Mouse (Mus musculus) 416B (cell line): Measurements from ENCODE around the gene Rasa2.

Experiments used
- DNase-seq: peaks from one replicate; pipeline ENCODE4 v3.0.0; 2011; ENCODE audit warnings: low read depth

Gene Rasa2

DNA sequence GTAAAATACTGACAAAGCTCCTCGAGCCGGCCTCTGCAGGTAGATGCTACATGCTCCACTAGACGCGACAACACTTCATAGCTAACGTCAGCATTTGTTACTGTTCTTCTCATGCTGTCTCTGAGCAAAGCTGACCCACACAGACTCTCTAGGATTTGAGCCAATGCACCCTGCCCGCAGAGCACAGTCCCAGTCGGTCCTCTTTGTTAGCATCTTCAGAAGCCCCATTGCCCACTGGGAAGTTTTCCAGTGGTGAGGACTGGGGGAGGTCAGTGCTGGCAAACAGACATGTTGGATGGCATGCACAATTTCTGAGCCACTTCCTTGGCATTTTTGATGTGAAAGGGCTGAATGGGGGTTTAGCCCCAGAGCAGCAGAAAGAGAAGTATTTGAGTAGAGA is 8.0 kb upstream of the Rasa2 start:
- no peak for DNase-seq

DNA sequence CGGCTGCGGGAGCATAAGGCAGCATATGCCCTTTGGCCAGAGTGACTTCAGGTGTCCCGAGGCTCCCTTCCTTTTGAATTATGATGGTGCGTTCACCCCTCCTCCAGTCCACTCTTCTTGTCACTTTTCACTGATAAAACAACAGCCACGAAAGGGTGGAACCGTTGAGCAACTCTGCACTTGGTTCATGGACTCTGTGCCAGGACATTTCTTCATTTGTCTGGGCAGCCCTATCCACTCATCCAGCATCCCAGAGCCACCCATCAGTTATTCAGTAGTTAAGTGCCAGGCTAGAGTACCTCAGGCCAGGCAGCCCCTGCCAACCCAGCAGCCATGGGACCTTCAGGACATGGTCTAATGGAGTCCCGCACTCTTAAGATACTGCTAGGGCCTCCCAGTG is 7.1 kb upstream of the Rasa2 start:
- no peak for DNase-seq

DNA sequence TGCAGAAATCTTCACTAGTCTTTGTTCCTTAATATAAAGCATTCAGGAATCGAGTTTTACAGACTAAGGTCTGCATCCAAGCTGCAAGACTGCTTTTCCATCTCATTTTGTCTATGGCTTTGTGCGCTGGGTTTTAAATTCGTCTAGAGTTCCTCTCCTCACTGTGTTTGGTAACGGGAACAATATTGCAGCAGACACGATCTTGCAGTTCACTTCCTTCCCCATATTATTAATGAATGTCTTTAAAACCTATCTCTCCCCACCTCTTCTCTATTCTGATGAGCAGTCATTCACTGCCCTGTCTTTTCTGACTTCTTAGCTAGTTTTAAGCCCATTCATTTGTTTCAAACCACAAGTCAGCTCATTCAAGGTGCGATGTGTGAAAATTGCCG is 5.7 kb upstream of the Rasa2 start:
- DNase-seq, result peak; percentile 60

DNA sequence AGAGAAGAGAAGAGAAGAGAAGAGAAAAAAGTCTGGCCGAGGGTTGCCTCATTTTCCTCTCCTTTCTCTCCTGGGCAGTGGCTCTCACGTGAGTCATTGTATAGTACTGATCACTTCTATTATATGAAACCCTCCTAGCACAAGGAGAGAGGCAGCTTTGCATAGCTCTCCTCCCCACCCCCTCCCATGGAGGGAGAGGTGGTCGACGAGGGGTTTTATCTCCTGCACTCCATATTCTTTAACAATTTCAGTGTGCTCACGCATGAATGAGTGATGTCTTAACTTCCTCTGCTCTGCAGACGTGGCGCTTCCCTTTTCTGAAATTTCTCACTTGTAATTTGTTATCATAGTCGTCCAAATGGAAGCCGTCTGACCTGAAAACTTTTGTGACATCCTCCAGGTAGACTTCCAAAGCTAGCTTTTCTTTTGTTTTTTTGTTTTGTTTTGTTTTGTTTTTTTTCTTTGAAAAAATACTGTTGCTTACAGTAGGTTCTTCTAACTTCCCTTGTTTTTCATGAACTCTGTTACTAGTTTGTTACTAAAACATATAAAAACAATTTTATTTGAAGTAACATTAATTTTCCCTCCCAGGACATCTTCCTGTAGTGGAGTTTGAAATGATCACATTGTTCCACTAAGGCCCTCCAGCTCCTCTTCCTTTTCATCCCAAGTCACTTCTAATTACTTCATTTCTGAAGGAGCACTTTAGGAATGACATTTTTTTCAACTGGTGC is 5.2 kb upstream of the Rasa2 start:
- DNase-seq, result peak; percentile 65

DNA sequence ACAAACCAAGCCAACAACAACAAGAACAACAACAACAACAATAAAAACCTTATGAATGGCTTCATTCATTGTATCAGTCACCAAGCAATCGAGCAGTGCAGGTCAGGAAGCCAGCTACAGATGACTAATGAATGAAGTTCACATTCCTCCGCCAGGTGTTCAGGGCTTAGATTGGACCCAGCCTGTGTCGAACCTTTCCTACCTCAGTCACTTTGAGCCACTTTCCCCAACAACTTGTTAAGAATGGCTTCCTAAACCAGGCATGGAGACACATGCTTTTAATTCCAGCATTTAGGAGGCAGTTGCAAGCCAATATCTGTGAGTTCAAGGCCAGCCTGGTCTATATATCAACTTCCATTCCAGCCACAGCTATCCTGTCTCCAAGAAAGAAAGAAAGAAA is 4.5 kb upstream of the Rasa2 start:
- DNase-seq, result no peak

DNA sequence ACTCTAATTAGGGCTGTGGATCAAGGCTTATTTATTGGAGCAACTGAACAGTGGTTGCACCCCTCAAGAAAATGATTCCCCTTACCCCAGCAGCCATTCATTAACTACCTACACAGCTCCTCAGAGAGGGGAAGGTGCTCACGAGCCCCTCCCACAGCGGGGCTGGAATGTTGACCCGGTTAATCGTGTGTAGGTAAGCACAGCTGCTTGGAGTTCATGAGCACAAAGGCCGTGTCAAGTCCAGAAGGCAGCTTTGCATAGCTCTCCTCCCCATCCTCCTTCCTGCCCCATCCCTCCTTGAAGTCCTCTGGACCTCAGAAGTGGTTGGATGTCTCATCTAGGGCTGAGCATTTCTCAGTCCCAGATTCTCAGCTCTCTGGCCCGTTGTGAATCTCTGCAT is 3.8 kb upstream of the Rasa2 start:
- DNase-seq, result no peak

DNA sequence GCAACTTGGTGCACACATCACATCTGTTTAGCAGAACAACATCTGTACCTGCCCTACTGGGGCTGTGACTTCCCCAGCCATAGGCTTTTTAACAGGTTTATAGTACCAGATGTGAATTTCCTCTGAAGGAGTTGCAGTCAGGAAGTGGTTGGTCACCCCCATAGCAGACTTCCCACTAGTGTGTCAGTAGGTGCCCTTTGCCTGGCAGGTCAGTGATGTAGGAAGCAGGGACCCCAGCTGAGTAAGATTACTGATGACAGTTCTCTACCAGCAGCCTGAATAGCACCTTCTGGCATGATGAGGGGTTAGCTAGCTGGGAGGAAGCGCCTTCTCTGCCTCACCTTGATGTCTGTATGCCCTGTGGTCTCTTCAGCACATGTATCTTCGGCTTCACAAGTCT is 2.4 kb upstream of the Rasa2 start:
- no peak for DNase-seq

DNA sequence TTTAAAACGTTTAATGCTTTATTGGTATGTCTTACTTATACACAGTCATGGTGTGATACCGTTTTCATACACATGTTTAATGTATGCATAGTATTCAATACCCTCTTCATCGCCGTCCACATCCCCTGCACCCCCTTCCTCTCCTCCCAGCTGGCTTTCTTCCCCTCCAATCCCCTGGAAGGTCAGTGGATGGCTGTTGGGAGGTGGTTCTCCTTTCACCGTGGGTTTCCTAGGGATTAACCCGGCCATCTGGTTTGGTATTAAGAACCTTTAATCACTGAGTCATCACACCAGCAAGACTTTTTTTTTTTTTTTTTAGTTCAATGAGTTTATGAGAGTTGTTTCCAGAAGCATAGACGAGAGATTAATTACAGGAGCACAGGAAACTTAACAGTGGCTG is 1.3 kb upstream of the Rasa2 start:
- DNase-seq, result no peak

DNA sequence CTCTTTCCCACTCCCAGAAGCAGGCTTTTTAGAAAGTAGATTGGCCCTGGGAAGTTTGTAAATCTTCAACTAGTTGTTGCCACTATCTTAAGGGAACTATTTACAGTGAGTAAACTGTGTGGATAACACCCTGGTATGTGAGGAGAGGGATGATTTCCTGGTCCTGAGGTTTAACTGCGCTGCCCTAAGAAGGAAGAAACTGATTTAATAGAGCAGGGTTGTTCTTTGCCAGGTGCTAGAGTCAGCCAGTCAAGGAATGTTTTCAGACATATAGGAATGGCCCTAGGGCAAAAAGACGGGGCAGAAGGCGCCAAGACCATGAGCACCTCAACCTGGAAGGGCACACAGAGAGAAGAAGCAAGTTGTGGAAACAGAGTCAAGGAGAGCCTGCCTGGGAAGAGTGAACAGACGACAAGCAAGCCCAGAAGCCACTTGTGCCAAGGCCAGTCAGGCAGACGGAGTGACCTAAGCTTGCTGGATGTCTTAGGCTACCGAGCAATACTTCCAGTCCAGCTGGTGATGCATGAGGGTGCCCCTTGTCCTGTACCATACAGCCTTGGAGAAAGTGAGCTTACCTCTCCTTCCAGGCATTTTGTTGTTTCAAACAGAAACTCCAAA is 765 bp upstream of the Rasa2 start:
- no peak for DNase-seq

DNA sequence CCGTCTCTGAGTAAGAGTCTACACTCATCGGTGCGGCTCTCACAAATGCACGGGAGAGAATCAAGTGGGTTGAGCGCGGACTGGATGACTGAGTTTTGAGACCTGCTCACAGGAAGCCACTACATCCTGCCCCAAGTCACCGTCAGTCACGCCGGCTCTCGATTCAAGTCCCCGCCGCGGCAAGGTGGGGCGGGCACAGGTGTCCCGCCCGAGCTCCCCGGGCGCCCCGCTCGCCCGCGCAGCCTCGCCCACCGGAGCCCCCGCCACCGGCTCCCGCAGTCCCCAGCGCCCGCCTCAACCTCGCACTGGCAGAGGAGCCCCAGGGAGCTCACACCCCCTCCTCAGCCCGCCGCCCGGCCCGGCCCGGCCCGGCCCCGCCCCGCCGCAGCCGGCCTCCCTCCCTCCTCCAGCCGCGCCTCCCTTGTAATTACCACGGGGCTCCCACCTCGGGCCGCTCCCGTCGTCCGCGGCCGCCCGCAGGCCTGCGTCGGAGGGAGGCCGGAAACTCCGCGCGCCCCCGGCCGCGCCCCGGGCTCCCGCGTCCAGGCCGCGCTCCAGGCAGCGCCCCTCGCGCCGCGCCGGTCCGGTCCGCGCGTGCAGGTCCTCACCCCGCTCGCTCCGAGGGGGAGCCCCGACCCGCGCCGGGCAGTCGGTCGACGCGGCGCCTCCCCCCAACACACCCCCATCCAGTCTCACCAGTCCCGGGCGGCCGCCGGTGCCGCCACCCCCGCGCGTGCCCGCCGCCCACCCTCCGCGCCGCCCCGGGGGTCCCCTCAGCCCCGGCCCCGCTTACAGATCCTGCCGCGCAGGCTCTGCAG is 637 bp downstream of the Rasa2 start:
- DNase-seq, result peak; percentile 64

DNA sequence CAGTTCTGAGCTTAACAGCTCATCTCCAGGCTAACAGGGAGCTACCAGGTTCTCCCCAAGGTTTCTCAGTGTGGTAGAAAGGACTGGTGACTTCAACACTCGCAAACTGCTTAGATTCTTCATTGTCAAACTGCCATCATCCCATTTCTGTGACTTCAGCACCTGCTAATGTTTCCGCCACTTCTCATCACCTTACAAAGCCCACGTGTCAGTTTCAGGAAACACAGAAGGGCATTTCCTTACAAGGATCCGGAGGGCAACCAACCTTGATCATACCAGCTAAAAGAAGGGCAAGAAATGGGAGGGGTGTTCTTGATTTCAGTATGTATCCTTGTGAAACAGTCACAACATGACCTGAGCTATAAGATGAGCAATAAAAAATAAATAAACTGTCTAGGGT is 2.3 kb downstream of the Rasa2 start:
- DNase-seq, result no peak

DNA sequence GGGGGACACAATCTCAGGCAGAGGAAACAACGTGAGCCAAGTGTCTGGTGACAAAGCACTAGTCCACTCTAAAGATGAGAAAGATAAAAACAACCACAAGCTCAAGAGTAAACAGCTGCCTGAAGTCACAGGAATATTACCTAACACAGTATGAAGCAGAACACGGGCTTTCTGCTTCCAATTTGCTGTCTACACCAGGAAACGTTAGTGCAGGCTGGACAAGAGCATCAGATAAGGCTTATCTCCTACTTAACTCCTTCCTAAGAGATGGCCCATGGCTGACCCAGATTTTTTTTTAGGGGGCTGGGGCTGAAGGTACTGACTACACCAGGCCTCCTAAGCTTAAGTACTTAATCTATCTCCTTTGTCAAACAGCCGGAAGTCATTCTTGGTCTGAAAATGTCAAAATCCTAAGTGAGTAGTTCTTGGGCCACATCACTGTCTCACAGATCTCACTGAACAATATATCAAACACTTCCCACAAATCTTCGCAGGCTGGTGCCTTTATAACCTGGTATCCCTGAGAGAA is 3.8 kb downstream of the Rasa2 start:
- peak; percentile 92 for DNase-seq

DNA sequence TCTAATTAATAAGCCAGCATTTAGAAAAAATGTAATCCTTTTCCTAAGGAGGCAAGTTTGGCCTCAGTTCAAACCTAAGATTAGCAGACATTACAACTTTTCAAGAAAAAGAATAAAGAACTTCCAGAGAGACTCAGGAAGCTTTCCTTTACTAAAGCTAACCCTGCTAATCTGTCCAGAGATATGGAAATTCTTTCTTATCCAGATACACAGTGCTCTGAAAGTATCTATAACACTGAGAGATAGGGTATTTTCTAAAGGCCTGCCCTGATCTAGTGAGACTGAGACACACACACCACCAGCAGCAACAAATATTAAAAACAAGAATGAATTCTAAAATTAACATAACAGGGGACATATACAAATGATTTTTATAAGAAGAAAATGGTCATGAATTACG is 4.4 kb downstream of the Rasa2 start:
- DNase-seq, result no peak

DNA sequence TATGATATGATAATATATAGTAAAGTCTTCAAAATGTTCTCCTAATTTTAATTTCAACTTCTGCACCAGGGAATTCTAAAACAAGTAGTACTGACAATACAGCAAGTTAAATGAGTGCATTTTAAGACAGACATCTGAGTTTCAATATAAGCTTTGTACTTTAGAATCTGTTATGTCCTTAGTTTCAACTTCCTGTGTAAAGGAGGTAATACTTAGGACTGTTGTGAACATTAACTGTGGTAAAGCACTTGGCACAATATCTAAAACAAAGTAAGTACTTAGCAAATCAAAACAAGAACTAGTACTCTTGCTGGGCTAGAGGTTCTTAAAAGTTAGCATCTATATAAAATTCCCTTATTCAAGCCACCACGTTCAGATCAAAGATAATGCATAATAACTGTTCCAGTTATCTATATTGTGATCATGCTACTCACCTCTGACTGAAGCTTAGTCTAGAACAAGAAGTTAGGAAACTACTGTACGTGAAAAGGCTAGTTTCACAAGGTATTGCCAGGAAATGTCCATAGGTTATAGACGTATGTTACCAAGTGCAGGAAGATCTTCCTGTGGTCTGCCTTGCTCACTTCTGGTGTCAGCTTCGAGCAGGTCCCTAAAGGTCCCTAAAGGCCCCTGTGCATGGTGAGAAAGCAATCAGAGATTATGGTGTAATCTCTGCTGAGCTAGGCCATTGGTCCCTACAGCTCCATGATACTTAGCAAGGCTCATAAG is 12.8 kb downstream of the Rasa2 start:
- no peak for DNase-seq

DNA sequence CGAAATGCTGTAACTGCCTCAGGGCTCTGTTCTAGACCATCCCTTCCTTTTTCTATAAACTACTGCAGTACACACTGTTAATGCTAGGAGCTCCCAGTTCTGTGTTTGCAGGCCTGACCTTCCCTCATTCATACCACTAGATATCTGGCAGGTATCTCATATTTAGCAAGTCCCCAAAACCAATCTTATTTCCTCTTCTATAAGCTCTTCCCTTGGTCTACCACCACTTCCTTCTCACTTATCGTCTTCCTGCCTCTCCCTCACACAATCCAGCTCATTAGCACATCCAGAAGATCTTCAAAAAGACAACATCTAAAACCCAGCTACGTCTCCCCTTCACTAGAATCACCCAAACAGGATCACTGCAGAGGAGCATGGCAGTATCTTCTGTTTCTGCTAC is 19.1 kb downstream of the Rasa2 start:
- DNase-seq, result peak; percentile 85

DNA sequence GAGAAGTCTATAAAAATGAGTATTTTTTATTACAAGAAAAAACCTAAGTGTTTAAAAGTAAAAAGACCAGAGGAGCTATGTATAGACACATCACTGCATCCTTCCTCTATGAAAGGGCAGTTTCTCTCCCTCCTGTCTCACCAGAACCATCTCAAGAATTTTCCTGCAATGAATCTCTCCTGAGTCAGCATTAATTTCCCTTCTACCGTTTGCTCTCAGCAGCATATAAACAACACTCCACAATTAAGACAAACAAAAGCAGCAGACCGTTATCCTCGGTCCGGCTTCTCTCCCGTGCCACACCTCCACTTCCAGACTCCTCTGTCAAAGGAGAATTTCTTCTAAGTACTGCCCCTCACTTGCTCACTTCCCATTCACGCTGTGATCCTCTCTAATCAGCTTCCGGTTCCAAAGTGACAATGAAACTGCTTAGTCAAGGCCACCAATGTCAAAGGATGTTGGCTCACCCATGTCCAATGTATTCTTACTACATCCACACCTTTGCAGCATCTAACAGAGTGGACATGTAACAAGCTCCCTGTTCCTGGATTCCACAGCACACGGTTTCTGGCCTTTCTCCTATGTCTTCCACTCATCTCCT is 19.6 kb downstream of the Rasa2 start:
- peak; percentile 70 for DNase-seq

DNA sequence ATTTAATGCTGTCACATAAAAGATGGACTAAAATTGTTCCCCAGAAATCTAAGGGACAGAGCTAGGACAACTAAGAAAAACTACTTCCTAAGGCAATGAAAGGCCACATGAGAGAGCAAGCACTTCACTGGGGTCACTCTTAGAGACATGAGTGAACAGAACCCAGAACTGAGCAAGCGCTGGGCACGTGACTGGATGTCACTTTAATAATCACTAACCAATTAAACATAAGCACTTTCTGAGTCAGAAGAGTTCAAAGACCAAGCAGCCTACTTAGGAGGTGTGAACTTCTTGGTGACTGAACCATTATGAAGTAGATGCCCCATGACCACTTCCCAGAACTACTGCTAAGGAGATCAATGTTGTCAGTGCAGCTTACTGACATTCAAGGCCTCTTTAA is 20.6 kb downstream of the Rasa2 start:
- DNase-seq, result no peak

DNA sequence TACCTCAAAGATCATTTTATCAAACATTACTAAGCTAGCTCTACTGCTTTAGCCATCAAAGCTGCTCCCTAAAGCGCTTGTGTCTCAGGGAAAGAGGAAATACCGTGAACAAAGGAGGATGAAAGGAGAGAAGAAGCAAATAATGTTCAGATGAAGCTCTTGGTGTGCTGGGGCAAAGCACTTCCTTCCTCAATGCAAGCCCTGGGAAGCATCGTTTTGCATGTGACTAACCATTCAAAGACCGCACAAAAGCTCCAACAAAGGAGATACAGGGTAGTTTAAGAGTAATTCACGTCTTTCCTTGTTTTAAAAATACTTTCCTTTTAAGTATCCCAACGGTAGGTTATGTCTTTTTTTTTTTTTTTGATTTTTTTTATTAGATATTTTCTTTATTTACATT is 28.0 kb downstream of the Rasa2 start:
- no peak for DNase-seq

DNA sequence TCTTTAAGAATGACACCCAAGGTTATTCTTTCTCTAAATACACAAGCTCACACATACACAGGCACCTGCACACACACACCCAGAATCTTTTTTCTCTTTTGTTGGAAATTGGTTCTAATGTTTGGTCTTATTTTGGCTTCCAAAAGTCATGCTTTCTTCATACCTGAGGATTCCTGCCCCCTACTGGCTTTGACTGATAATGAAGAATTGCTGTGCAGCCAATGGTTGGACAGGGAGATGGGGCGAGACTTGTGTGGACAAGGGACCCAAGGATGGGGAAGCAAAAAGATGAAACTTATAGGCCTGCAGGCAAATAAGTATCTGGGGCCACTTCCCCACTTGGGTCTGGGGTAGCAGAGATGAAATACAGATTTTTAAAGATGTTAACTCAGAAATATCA is 33.5 kb downstream of the Rasa2 start:
- DNase-seq, result peak; percentile 38

DNA sequence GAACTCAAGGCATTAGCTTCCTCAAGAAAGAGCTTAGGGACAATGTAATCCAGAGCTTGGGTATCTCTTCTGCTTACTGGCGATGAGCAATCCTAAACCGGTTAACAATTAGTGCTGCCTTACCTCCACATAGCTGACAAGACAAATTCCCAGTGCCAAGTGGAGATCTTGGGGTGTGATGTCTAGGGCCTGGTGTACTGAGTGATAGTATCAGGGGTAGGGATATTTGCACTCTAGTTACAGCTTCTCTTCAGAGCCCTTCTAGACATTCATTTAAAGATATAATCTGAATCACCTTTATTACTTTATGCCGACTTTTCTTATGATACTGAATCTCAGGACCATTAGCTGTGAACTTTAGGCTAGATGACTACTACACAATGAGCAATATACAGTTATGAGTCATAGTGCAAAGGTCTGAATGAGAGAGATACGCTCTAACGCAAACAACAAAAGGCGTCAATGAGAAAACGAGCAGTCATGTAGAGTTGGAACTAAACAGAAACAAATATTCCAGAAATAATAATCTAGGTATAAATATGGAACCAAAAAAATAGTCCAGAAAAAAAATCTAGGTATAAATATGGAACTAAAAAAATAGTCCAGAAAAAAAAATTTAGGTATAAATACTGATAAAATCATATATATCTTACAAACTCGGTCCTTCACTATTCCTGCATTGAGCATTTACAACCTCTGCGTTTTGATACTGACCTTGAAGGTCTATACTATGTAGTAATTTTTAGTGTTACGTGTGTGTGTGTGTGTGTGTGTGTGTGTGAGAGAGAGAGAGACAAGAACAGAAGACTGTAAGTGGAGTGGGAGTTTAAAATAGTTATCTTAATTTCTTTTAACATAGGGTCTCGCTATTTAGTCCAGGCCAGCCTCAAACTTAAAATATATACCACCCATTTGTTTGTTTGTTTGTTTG is 38.5 kb downstream of the Rasa2 start:
- DNase-seq, result no peak

DNA sequence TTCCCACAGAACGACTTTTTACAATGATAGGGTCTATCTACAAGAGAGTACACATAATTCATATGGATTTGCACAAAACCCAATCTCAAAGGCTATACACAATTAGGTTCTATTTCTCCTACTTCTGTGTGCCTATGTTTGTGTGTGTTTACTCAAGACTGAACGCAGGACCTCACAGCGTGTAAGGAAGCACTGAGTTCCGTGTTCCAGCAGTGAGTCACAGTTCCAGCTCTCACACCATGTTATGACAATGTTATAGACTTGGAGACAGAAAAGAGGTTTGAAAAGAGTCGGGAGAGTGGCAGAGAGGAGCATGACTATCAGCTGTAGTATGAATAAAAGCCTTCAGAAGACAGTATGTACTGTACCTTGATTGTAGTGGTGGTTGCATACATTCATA is 42.1 kb downstream of the Rasa2 start:
- no peak for DNase-seq
